Mouse (Mus musculus) embryonic facial prominence, embryonic 15.5 days (tissue): ENCODE measurements around the gene Thrb. TPM values are rescaled to one million over a fixed set of nuclear protein-coding genes. Genes with fewer than 3 reads are reported as not detected.

ENCODE experiments used
- ATAC-seq: fragments of 200-750 bp; cut with Nextera tagmentation; 2 replicates; pipeline ENCODE4 v1.8.0; 2017; ENCODE audit warnings: low read depth, moderate TSS enrichment; ENCODE audit not compliant: insufficient number of reproducible peaks, low FRiP score, low TSS enrichment
- H3K27ac ChIP-seq: fragments of 300-500 bp; sonication (generic); replicated peaks from 2 replicates; pipeline ENCODE4 v1.5.1; 2015; ENCODE audit warnings: mild to moderate bottlenecking, inconsistent platforms
- H3K27me3 ChIP-seq: fragments of 300-500 bp; sonication (generic); 2 replicates; pipeline ENCODE4 v1.6.1; 2015; ENCODE audit warnings: inconsistent platforms
- H3K36me3 ChIP-seq: fragments of 300-500 bp; sonication (generic); 2 replicates; pipeline ENCODE4 v1.6.1; 2015; ENCODE audit warnings: mild to moderate bottlenecking, inconsistent platforms
- H3K4me1 ChIP-seq: fragments of 300-500 bp; sonication (generic); 2 replicates; pipeline ENCODE4 v1.6.1; 2015; ENCODE audit warnings: inconsistent platforms
- H3K4me2 ChIP-seq: fragments of 300-500 bp; sonication (generic); replicated peaks from 2 replicates; pipeline ENCODE4 v1.6.1; 2015; ENCODE audit warnings: mild to moderate bottlenecking, inconsistent platforms
- H3K4me3 ChIP-seq: fragments of 300-500 bp; sonication (generic); replicated peaks from 2 replicates; pipeline ENCODE4 v1.5.1; 2015; ENCODE audit warnings: mild to moderate bottlenecking, inconsistent platforms
- H3K9ac ChIP-seq: fragments of 300-500 bp; sonication (generic); 2 replicates; pipeline ENCODE4 v1.6.1; 2015; ENCODE audit warnings: inconsistent platforms
- H3K9me3 ChIP-seq: fragments of 300-500 bp; sonication (generic); replicated peaks from 2 replicates; pipeline ENCODE4 v1.6.1; 2016; ENCODE audit warnings: inconsistent platforms
- WGBS: fragments of 180-500 bp; shearing (Covaris S2); methylation state at CpG from one replicate; pipeline ENCODE4 v1.1.7; 2015; 5-methylcytosine and 5-hydroxymethylcytosine counted together
- polyA plus RNA-seq: library from polyadenylated mRNA; unstranded; fragments of >200 nt; fragmentation: Nextera tagmentation; extraction: Ambion mirVana; gene quantifications from 2 replicates; pipeline ENCODE4 v1.2.1, GENCODE M21; 2015

Thrb gene
- polyA plus RNA-seq, 1 experiment from 2014 or later, result 4.4 TPM

DNA sequence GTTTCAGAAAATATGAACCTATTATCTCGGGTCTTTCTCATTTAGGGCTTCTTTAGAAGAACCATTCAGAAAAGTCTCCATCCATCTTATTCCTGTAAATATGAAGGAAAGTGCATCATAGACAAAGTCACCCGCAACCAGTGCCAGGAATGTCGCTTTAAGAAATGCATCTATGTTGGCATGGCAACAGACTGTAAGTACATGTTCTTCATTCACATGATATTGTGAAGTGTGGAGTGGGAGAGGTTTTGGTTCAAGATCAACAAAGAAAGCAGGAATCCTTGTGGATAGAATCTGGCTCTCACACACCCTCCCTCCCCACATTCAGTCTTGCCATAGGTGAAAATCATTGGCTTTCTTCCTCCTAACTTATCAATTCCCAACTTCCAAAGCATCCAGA lies 348.5 kb downstream of the Thrb start:
- Histone ChIP-seq H3K36me3 (no peaks in the 10 kb centered on the region), H3K27me3 (no peaks in the 10 kb centered on the region), H3K9ac (no peak overlapping the region), H3K4me1 (no peaks in the 10 kb centered on the region), H3K4me3 (no peak overlapping the region), H3K4me2 (no peak overlapping the region), H3K27ac (no peak overlapping the region), H3K9me3 (no peaks in the 10 kb centered on the region)
- WGBS, result 80% methylated on average over 3 of the region's 3 CpGs
- no peak for ATAC-seq

DNA sequence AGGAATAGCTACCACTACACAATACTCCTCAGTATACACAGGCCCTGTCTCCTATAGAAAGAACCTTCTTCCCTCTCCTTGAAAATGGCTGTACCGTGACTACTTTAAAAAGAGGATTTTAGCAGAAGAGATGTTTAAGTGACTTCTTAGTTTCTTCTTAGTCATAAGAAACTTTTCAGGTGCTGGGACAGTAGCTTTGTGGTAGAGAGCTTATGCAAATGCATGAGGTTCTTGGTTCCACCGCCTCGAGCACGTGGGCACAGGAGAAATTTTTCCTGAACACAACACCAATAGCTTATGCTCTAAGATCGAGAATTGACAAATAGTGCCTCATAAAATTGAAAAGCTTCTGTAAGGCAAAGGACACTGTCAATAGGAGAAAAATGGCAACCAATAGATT lies 356.5 kb downstream of the Thrb start:
- Histone ChIP-seq H3K9ac (no peak overlapping the region), H3K4me2 (no peak overlapping the region), H3K4me3 (no peak overlapping the region), H3K27me3 (no peaks in the 10 kb centered on the region), H3K4me1 (no peaks in the 10 kb centered on the region), H3K9me3 (no peaks in the 10 kb centered on the region), H3K27ac (no peak overlapping the region), H3K36me3 (no peaks in the 10 kb centered on the region)
- ATAC-seq, result no peak
- 88% methylated on average over 5 of the region's 5 CpGs for WGBS

DNA sequence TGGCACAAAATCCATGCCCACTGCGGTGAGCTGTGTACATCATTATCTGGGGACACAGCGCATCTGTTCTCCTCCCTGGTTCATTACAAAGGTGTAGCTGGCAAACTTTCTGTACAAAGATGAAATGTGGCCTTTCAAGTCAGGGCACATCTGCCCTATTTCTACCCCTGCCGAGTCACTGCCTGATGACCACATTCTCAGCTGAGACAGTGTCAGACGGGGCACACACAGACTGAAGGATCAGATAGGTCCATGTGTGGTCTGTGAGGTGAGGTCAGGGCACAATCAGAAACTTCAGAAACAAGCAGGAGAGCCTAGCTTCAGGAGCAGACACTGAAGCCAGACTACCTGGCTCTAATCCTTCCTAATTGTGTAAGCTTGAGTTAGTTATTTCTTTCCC lies 360.1 kb downstream of the Thrb start:
- Histone ChIP-seq H3K36me3 (no peaks in the 10 kb centered on the region), H3K27ac (no peak overlapping the region), H3K9me3 (no peaks in the 10 kb centered on the region), H3K4me3 (no peak overlapping the region), H3K4me2 (no peak overlapping the region), H3K27me3 (no peaks in the 10 kb centered on the region), H3K9ac (no peak overlapping the region), H3K4me1 (no peaks in the 10 kb centered on the region)
- no peak for ATAC-seq
- WGBS, result 77% methylated on average over 4 of the region's 4 CpGs

DNA sequence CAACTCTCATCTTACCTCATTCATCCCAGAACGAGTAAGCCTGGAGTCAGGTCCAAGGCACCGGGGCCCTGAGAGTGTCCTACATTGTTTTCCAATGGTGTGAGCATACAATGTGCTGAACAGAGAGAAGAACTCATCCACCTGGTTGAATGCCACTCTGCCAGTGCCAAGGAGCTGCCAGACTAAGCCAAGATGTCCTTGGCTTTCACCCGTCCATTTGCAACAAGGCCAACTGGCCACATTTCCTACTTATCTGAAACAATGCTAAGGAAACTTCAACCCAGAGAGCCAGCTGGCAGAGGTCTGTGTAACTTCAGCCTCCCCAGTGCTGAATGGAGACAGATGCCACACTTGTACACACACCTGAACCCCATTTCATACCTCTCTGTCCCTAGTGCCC lies 360.6 kb downstream of the Thrb start:
- Histone ChIP-seq H3K4me1 (no peaks in the 10 kb centered on the region), H3K4me2 (no peak overlapping the region), H3K9me3 (no peaks in the 10 kb centered on the region), H3K36me3 (no peaks in the 10 kb centered on the region), H3K27me3 (no peaks in the 10 kb centered on the region), H3K4me3 (no peak overlapping the region), H3K27ac (no peak overlapping the region), H3K9ac (no peak overlapping the region)
- no peak for ATAC-seq
- 83% methylated on average over 3 of the region's 3 CpGs for WGBS

DNA sequence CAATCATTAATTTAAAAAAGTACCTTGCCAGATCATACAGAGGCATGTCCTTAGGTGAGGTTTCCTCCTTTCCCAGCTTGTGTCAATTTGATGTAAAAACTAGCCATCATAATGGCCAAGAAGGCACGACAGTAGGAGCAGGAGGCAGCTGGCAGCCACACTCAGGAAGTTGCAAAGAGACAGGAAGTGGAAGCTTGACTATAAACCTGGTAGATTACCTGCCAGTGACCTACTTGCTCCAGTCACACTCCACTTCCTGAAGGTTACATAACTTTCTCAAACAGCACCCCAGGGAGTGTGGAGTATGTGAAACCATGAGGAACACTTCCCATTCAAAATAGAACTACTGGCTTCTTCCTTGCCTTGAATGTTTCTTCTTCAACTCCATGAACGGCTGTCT lies 361.7 kb downstream of the Thrb start:
- H3K4me3 ChIP-seq, result no peak overlapping the region

DNA sequence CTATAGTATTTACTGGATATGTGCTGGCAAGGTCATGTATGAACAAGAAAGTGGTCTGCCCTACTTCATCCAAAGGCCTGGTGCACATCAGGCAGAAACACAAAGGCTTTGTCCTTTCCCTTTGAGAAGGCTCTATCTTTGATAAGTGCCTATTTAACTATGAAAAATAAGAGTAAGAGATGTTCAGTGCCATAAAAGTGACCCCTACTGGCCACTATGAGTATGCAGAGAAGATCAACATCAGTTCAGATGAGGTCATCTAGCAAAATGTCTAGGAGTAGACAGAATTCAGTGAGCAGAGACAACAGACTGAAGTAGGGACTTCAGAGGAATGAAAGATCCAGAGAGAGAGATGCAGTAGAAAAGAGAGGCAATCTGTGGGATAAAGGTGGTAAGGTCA lies 362.3 kb downstream of the Thrb start:
- Histone ChIP-seq H3K9me3 (no peaks in the 10 kb centered on the region), H3K27ac (no peak overlapping the region), H3K4me1 (no peaks in the 10 kb centered on the region), H3K4me2 (no peak overlapping the region), H3K27me3 (no peaks in the 10 kb centered on the region), H3K36me3 (no peaks in the 10 kb centered on the region), H3K9ac (no peak overlapping the region), H3K4me3 (no peak overlapping the region)
- no peak for ATAC-seq

More for the DNA sequence above, 361.7 kb downstream of the Thrb start:
- Histone ChIP-seq H3K36me3 (no peaks in the 10 kb centered on the region), H3K27me3 (no peaks in the 10 kb centered on the region), H3K9me3 (no peaks in the 10 kb centered on the region), H3K27ac (no peak overlapping the region), H3K9ac (no peak overlapping the region), H3K4me1 (no peaks in the 10 kb centered on the region), H3K4me2 (no peak overlapping the region)
- 76% methylated on average over 2 of the region's 2 CpGs for WGBS
- no peak for ATAC-seq

DNA sequence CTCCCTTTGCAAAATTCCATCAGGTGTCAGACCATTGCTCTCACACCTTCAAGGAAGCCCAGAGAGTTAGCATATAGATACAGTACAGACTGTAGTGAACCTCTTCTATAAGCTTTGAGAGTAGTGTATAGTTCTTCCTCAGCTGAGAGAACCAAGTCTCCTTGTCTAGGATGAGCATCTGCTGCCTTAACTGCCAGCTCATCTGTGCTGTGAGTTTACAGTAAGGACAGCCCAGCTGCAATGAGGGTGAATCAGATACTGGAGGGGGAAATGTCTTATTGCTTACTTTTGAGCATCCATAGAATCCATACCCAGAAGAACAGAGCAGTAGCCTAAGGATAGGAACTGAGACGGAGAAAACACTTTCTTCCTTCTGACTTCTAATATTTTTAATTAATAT lies 367.8 kb downstream of the Thrb start:
- 84% methylated on average over 1 of the region's 1 CpGs for WGBS
- Histone ChIP-seq H3K4me2 (no peak overlapping the region), H3K36me3 (no peaks in the 10 kb centered on the region), H3K9me3 (no peaks in the 10 kb centered on the region), H3K4me3 (no peak overlapping the region), H3K4me1 (no peaks in the 10 kb centered on the region), H3K9ac (no peak overlapping the region), H3K27me3 (no peaks in the 10 kb centered on the region), H3K27ac (no peak overlapping the region)
- no peak for ATAC-seq

DNA sequence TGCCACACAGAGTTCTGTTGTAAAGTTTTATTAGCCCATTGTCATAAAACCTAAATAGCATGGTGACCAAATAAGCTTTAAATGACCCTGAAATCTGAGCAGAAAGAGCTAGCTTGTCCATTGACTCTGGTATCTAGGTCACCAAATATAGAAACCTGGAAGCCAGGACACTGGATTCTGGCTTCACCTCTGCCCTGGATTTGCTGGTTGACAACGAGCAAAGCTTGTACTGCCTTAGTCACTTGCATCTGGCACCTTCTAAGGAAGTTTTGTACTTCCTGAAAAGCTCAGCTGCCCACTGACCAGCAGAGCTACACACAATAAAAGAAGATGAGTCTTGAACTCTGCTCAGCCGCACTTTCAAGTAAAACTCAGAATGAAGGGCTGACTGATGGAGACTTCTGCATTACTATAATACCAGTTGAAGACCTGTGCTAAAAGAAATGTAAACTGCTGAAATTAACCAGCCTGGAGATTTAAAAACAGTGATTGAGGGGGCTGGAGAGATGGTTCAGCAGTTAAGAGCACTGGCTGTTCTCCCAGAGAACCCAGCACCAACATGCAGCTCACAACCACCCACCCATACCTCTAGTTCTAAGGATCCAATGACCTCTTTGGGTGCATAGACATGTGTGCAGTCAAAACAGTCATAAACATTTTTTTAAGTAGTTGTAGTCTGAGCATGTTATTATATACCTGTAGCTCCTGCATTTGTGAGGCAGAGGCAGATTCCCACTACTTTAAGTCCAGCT lies 369.3 kb downstream of the Thrb start:
- no peaks in the 10 kb centered on the region for H3K27me3 ChIP-seq
- no peak for ATAC-seq
- H3K27ac ChIP-seq, result no peak overlapping the region
- H3K4me1 ChIP-seq, result no peaks in the 10 kb centered on the region
- no peaks in the 10 kb centered on the region for H3K9me3 ChIP-seq
- no peaks in the 10 kb centered on the region for H3K36me3 ChIP-seq
- H3K4me2 ChIP-seq, result no peak overlapping the region
- H3K4me3 ChIP-seq, result no peak overlapping the region
- H3K9ac ChIP-seq, result no peak overlapping the region
- 66% methylated on average over 2 of the region's 2 CpGs for WGBS

DNA sequence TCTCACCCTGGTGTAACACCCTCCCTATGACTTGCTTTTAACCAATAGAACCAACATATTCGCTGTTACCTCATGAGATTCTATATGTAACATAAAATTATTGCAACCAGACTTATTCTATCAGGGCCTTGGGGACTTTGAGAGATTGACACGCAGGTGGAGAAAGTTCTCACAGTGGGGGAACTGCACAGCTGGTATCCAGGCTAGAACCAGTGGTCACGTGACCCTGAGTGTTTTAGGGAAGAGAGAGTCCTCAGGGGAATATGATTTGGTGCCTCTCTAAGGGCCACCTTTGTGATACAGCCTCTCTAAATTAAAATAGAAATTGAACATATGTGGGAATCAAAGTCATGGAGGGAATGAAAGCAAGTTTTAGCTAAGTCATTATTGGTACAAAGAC lies 371.9 kb downstream of the Thrb start:
- no peaks in the 10 kb centered on the region for H3K36me3 ChIP-seq
- no peak overlapping the region for H3K9ac ChIP-seq
- H3K4me3 ChIP-seq, result no peak overlapping the region
- WGBS, result 71% methylated on average over 3 of the region's 3 CpGs
- no peaks in the 10 kb centered on the region for H3K27me3 ChIP-seq
- H3K27ac ChIP-seq, result no peak overlapping the region
- no peaks in the 10 kb centered on the region for H3K4me1 ChIP-seq
- no peak for ATAC-seq
- no peaks in the 10 kb centered on the region for H3K9me3 ChIP-seq
- no peak overlapping the region for H3K4me2 ChIP-seq

DNA sequence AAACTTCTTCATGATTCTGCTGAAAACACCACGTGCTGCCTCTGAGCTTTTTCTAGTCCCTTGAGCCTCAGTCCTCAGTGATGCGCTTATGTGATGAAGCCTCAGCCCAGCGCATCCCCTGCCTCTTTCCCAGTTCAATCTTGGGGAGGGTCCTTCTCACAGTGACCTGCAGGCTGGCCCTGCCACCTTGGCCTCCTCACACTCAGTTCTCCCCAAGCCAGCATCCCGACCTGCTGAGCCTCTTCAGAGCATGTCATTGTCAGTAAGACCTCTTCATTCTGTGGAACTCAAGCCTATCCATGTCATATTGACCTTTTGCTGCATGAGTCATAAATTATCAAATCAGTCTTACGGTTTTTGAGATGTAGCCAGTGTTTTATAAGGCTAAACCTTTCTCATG lies 376.5 kb downstream of the Thrb start:
- 77% methylated on average over 5 of the region's 5 CpGs for WGBS
- no peak overlapping the region for H3K4me2 ChIP-seq

DNA sequence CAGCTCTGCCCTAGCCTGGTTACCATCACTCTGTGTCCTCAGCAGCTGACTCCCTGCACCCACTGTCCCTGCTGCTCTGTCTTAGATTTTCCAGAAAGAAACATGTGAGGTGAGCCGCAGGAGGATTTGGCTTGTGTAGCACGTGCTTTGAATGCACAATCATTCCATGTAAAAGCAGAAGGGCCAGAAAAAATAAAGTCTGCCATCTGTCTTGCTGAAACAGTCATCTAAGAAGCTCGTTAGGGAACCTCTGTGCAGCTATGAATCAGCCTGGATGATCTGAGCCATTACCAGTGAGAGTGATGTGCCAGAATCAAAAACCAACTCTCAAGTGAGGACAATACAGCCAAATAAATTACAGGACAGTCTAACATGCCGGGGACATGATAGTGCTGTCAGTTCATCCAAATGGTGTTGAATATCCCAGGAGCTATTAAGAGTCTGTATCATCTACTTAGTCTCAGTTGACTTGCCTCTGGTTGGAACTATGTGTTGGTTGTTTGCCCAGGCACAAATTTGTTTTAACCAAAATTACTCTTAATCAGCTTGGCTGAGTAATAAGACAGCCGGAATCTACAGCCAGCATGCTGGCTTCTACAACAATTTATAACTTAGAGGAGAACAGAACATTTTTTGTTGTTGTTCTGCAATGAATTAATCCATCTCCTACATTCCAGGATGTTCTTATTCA lies 402.2 kb downstream of the Thrb start:
- 64% methylated on average over 5 of the region's 5 CpGs for WGBS
- ATAC-seq, result no peak
- no peaks in the 10 kb centered on the region for H3K27me3 ChIP-seq
- no peak overlapping the region for H3K27ac ChIP-seq
- no peaks in the 10 kb centered on the region for H3K4me1 ChIP-seq
- H3K9ac ChIP-seq, result no peak overlapping the region
- H3K4me3 ChIP-seq, result no peak overlapping the region
- H3K4me2 ChIP-seq, result no peak overlapping the region
- H3K9me3 ChIP-seq, result no peaks in the 10 kb centered on the region
- H3K36me3 ChIP-seq, result no peaks in the 10 kb centered on the region

More for the DNA sequence above, 376.5 kb downstream of the Thrb start:
- H3K9ac ChIP-seq, result no peak overlapping the region
- H3K4me3 ChIP-seq, result no peak overlapping the region
- no peaks in the 10 kb centered on the region for H3K4me1 ChIP-seq
- no peaks in the 10 kb centered on the region for H3K27me3 ChIP-seq
- no peaks in the 10 kb centered on the region for H3K9me3 ChIP-seq
- H3K27ac ChIP-seq, result no peak overlapping the region
- ATAC-seq, result no peak
- no peaks in the 10 kb centered on the region for H3K36me3 ChIP-seq
